Mouse (Mus musculus): ENCODE measurements around the gene Brinp2.

- TF ChIP-seq CTCF (IDR thresholded peaks at IDR 0.05; ENCODE audit: low read depth, low read length), result no peak
- no peak for TF ChIP-seq GATA1 (IDR thresholded peaks at IDR 0.05; ENCODE audit: borderline replicate concordance, low read length)
- TF ChIP-seq TAL1 (conservative IDR thresholded peaks at IDR 0.05; ENCODE audit: low read depth, low read length), result no peak
Measured at GRCm38 (mm10) chr1:158258685-158259292, 97.3 kb downstream of the Brinp2 start.

Data from G1E (cell line).